Mouse (Mus musculus) lung, embryonic 16.5 days (tissue): ENCODE data around the gene Wdr91. TPM values are rescaled to one million over a fixed set of nuclear protein-coding genes. Genes with fewer than 3 reads are reported as not detected.

Experiments
- ATAC-seq: fragments of 200-750 bp; cut with Nextera tagmentation; 2 replicates; pipeline ENCODE4 v1.8.0; 2017; ENCODE audit warnings: low read depth, mild to moderate bottlenecking, moderate library complexity
- H3K27ac ChIP-seq: fragments of 300-500 bp; sonication (generic); 2 replicates; pipeline ENCODE4 v1.5.1; 2014; ENCODE audit warnings: mild to moderate bottlenecking, control low read depth, low read length
- H3K27me3 ChIP-seq: fragments of 300-500 bp; sonication (generic); 2 replicates; pipeline ENCODE4 v1.6.1; 2014; ENCODE audit warnings: low read depth, low read length, mixed read lengths; ENCODE audit not compliant: control insufficient read depth, insufficient read depth
- H3K36me3 ChIP-seq: fragments of 300-500 bp; sonication (generic); 2 replicates; pipeline ENCODE4 v1.6.1; 2014; ENCODE audit warnings: low read length; ENCODE audit not compliant: control insufficient read depth, insufficient read depth
- H3K4me1 ChIP-seq: fragments of 300-500 bp; sonication (generic); replicated peaks from 2 replicates; pipeline ENCODE4 v1.6.1; 2014; ENCODE audit warnings: low read length, mixed read lengths; ENCODE audit not compliant: control insufficient read depth, insufficient read depth
- H3K4me2 ChIP-seq: fragments of 300-500 bp; sonication (generic); 2 replicates; pipeline ENCODE4 v1.6.1; 2014; ENCODE audit warnings: low read depth, low read length, control low read depth
- H3K4me3 ChIP-seq: fragments of 300-500 bp; sonication (generic); 2 replicates; pipeline ENCODE4 v1.5.1; 2014; ENCODE audit warnings: mild to moderate bottlenecking, low read length, control low read depth
- H3K9ac ChIP-seq: fragments of 300-500 bp; sonication (generic); 2 replicates; pipeline ENCODE4 v1.6.1; 2014; ENCODE audit warnings: low read length, control low read depth
- H3K9me3 ChIP-seq: fragments of 300-500 bp; sonication (generic); 2 replicates; pipeline ENCODE4 v1.6.1; 2016; ENCODE audit warnings: low read length; ENCODE audit not compliant: control insufficient read depth
- WGBS: fragments of 180-500 bp; shearing (Covaris S2); extraction: QIAGEN DNeasy Blood & Tissue Kit; methylation state at CpG from one replicate; pipeline ENCODE4 v1.1.7; 2014; 5-methylcytosine and 5-hydroxymethylcytosine counted together
- polyA plus RNA-seq: library from polyadenylated mRNA; unstranded; fragments of >200 nt; fragmentation: Nextera tagmentation; extraction: Ambion mirVana; gene quantifications from 2 replicates; pipeline ENCODE4 v1.2.1, GENCODE M21; 2015

Gene Wdr91
- polyA plus RNA-seq, 1 experiment from 2014 or later, result 19.0 TPM

DNA sequence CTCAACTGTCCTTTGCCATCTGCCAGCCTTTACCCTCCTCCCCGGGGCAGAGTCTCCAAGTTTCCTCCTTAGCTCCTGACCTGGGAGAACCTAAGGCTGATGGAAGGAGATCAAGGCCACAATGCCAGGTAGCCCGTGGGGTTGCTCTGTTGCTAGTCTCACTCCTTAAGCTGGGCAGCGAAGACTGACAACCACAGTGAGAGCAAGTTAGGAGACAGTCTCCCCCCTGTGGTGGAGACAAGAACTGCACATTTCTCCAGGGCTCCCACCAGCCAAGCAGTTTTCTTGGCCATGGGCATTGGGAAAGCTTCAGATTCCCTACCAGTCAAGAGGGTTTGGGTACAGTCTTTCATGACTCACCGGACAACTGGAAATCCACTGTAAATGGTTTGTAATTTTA, 16.5 kb upstream of the Wdr91 start:
- 46% methylated on average over 4 of the region's 4 CpGs for WGBS
- Histone ChIP-seq H3K27me3 (no peaks in the 10 kb centered on the region), H3K4me2 (no peak overlapping the region), H3K27ac (no peak overlapping the region), H3K36me3 (no peaks in the 10 kb centered on the region), H3K9me3 (no peaks in the 10 kb centered on the region), H3K4me3 (no peak overlapping the region), H3K9ac (peak overlapping the region; percentile 39; the same call in 1 of the 2 replicates), H3K4me1 (peaks cover 2% of the 10 kb centered on the region; the same call in 1 of the 2 replicates)
- peak; percentile 56; the same call in 1 of the 2 replicates for ATAC-seq

GRCm38 (mm10) chr6:34921941-34922340, 11.3 kb upstream of the Wdr91 start:
- Histone ChIP-seq H3K27me3 (no peaks in the 10 kb centered on the region), H3K9me3 (no peaks in the 10 kb centered on the region), H3K4me3 (no peak overlapping the region), H3K4me1 (peaks cover under 1% of the 10 kb centered on the region; the same call in 1 of the 2 replicates), H3K27ac (no peak overlapping the region), H3K36me3 (no peaks in the 10 kb centered on the region), H3K9ac (no peak overlapping the region), H3K4me2 (no peak overlapping the region)
- 60% methylated on average over 14 of the region's 14 CpGs for WGBS
- ATAC-seq, result peak; percentile 46; the same call in 1 of the 2 replicates

- no peaks in the 10 kb centered on the region for H3K9me3 ChIP-seq
- no peak overlapping the region for H3K9ac ChIP-seq
- no peaks in the 10 kb centered on the region for H3K27me3 ChIP-seq
- no peak overlapping the region for H3K27ac ChIP-seq
- no peaks in the 10 kb centered on the region for H3K4me1 ChIP-seq
- H3K36me3 ChIP-seq, result no peaks in the 10 kb centered on the region
- no peak overlapping the region for H3K4me3 ChIP-seq
- H3K4me2 ChIP-seq, result no peak overlapping the region
- WGBS, result 89% methylated on average over 12 of the region's 12 CpGs
- ATAC-seq, result no peak
Observed at GRCm38 (mm10) chr6:34920631-34921030, 10.0 kb upstream of the Wdr91 start.

GRCm38 (mm10) chr6:34919956-34920355, 9.3 kb upstream of the Wdr91 start, which contains the start of gene Stra8:
Stra8 (plus strand) TSS chr6:34920163.
- Histone ChIP-seq H3K27me3 (no peaks in the 10 kb centered on the region), H3K4me3 (no peak within 1 kb of the TSS), H3K4me2 (no peak within 1 kb of the TSS), H3K9ac (no peak within 1 kb of the TSS), H3K36me3 (no peaks in the 10 kb centered on the region), H3K27ac (no peak within 1 kb of the TSS), H3K4me1 (no peaks in the 10 kb centered on the region), H3K9me3 (no peaks in the 10 kb centered on the region)
- 39% methylated on average over 10 of the region's 10 CpGs for WGBS
- no peak for ATAC-seq

DNA sequence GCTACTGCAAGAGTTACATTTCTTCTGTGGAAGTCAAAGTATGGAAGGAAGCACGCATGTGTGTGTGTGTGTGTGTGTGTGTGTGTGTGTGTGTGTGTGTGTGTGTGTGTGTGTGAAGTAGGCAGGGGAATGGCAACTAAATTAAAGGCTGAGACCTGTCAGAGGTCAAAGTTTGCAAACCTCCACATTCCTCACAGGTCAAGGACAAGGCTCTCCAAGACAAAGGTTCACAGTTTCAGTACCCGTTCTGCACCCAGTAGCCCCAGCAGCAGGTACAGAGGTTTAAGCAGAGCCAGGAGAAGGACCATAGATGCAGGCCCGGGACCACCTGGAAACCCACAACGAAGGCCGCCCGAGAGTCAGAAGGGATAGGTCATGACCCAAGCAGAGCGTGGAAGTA, 8.5 kb upstream of the Wdr91 start:
- 68% methylated on average over 7 of the region's 7 CpGs for WGBS
- Histone ChIP-seq H3K9ac (no peak overlapping the region), H3K4me1 (no peaks in the 10 kb centered on the region), H3K4me2 (no peak overlapping the region), H3K9me3 (no peaks in the 10 kb centered on the region), H3K4me3 (no peak overlapping the region), H3K27me3 (no peaks in the 10 kb centered on the region), H3K27ac (no peak overlapping the region), H3K36me3 (no peaks in the 10 kb centered on the region)
- ATAC-seq, result no peak

DNA sequence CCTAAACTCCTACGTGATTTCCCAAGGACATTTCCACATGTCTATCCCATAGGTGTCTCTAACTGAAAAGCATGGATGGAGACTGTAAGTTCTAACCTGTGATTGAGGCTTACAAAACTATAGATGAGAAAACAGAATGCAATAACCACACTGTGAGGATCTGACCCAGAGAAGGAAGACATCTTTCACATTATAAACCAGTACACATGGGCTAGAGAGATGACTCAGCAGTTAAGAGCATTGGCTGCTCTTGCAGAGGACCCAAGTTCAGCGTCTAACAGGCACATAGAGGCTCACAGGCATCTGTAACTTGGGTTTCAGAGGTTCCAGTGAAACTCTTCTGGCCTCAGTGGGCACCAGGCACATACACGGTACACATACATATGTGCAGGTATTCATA, 3.8 kb upstream of the Wdr91 start:
- 82% methylated on average over 3 of the region's 3 CpGs for whole genome bisulfite sequencing
- Histone ChIP-seq H3K4me1 (peaks cover 7% of the 10 kb centered on the region), H3K27me3 (no peaks in the 10 kb centered on the region), H3K9me3 (no peaks in the 10 kb centered on the region), H3K9ac (no peak overlapping the region), H3K4me3 (no peak overlapping the region), H3K27ac (no peak overlapping the region), H3K4me2 (no peak overlapping the region), H3K36me3 (no peaks in the 10 kb centered on the region)
- ATAC-seq, result no peak

DNA sequence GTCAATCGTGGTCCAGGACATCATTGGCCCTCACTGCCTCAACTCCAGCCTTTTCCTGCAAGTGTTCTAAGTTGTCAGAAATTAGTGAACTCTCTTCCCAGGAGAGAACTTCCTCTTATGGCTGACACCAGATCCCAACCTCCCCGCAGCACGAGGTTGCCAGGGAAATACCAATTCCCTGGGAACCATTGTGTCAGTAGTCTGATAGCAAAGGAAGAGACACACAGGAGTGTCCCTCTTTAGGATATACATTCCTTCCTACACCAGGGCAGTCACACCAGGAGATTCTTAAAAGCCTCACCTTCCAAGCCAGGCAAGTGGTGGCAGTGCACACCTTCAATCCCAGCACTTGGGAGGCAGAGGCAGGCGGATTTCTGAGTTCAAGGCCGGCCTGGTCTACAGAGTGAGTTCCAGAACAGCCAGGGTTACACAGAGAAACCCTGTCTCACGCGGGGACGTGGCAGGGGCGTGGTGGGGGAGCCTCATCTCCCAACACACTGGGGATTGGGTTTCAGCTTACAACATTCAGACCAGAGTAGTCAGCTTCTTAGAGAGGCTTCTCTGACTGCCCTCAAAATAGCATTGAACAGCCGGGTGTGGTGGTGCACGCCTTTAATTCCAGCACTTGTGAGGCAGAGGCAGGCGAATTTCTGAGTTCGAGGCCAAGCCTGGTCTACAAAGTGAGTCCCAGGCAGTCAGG, 2.8 kb upstream of the Wdr91 start:
- Histone ChIP-seq H3K4me2 (no peak overlapping the region), H3K27me3 (no peaks in the 10 kb centered on the region), H3K9me3 (no peaks in the 10 kb centered on the region), H3K4me1 (peaks cover 13% of the 10 kb centered on the region), H3K4me3 (no peak overlapping the region), H3K9ac (no peak overlapping the region), H3K27ac (no peak overlapping the region), H3K36me3 (peaks cover 3% of the 10 kb centered on the region; the same call in 1 of the 2 replicates)
- ATAC-seq, result no peak
- 84% methylated on average over 13 of the region's 13 CpGs for WGBS

DNA sequence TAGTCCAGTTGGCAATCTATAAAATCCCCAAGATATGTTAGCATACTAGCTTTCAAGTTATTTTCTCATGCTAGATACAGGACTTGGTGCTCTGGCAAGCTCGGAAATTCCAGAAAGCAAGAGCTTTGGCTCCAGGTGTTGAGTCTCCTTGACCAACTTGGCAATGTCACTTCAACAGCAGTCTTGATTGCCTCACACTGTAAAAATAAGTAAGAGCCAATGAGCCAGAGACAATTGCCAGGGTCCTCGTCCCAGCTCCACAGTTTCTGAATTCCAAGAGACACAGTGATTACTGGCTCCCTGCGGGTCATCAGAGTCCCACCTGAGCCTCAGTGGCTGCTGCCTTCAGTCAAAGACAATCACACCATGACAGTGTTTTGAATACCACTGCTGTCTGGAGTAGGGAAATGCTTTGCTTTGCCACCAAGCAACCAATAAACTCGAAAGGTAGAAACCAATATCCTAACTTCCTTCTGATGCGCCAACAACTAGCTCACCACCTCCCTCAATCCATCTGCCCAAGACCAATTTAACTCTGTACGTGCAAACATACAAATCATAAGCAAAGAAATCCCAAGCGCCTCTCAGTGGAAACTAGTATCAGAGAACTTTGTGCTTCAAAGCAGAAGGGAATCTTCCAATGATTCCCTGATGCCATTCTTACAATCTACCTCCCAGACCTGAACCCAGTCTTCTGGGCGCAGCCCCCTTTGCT, 888 bp downstream of the Wdr91 start:
- H3K4me1 ChIP-seq, result peaks cover 27% of the 10 kb centered on the region
- no peaks in the 10 kb centered on the region for H3K27me3 ChIP-seq
- H3K9me3 ChIP-seq, result no peaks in the 10 kb centered on the region
- peak overlapping the region; percentile 86 for H3K4me3 ChIP-seq
- peak overlapping the region; percentile 82 for H3K4me2 ChIP-seq
- peaks cover 16% of the 10 kb centered on the region for H3K36me3 ChIP-seq
- WGBS, result 36% methylated on average over 8 of the region's 8 CpGs
- H3K9ac ChIP-seq, result peak overlapping the region; percentile 80
- no peak for ATAC-seq
- peak overlapping the region; percentile 80 for H3K27ac ChIP-seq

DNA sequence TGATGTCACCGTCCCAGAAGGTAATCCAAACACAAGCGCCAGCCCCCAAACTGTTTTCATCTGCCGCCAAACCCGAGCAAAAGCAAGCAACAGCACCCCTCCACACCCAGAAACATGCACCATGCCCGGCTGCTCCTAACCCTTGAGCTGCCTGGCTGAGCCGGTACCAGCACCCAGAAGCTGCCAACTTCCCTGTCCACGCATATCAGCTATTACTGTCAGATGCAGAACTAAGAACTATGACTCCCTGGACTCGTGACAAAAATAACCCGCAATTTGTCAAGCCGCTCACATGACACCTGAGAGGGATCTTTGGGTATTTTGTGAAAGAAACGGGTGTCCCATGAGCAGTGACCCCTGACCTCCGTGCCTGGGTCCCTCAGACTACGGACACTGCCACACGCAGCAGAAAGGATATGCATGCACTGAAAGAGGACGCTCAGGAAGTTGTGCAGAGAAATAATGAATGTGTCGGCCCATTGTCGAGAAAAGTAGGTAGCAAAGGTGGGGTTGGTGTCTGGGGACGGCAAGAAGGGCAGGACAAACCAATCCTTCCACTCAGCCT, 2.9 kb downstream of the Wdr91 start:
- Histone ChIP-seq H3K4me2 (no peak overlapping the region), H3K9ac (no peak overlapping the region), H3K9me3 (no peaks in the 10 kb centered on the region), H3K27ac (no peak overlapping the region), H3K4me1 (peaks cover 30% of the 10 kb centered on the region), H3K36me3 (peaks cover 16% of the 10 kb centered on the region), H3K4me3 (no peak overlapping the region), H3K27me3 (no peaks in the 10 kb centered on the region)
- WGBS, result 78% methylated on average over 18 of the region's 18 CpGs
- ATAC-seq, result no peak
